Mouse (Mus musculus) cerebellum, adult 2 months (tissue): Measurements from ENCODE around the gene Cdk5r2.
A peak's percentile ranks its signal among the peaks of the same experiment; 100 is the strongest.

Experiments used
- CTCF ChIP-seq: fragments of 200-500 bp; IDR thresholded peaks from 2 replicates; pipeline ENCODE4 v1.5.1; 2011; ENCODE audit warnings: low read depth, mild to moderate bottlenecking, control low read depth, low read length, moderate library complexity, borderline replicate concordance; ENCODE audit not compliant: insufficient read depth
- POLR2A ChIP-seq: fragments of 200-500 bp; IDR thresholded peaks from 2 replicates; pipeline ENCODE4 v1.6.1; 2011; ENCODE audit warnings: low read length, control low read depth, borderline replicate concordance; ENCODE audit not compliant: insufficient read depth

- TF ChIP-seq POLR2A (peak; percentile 82), CTCF (no peak)
These were observed 3.5 kb downstream of the Cdk5r2 start for GRCm38 (mm10) chr1:74858171-74858719.
